In genomic region chr17:12412181-12412890, GRCm38 (mm10) we compare ENCODE assay signal across 11 mouse cellular contexts. TPM values are rescaled to one million over a fixed set of nuclear protein-coding genes. Genes with fewer than 3 reads are reported as not detected.
A peak's percentile ranks its signal among the peaks of the same experiment; 100 is the strongest.
DNase-seq lines count a peak whose midpoint lies in the region; ATAC-seq lines count a peak whose summit lies in the region.
"Had no signal": no experiment of that assay in that cellular context is flagged by ENCODE, and none has a peak within 500 bp of the region (broad histone marks: within the 10 kb centered on the region; RNA-seq: fewer than 3 reads in every experiment).

No protein-coding gene starts in this region.

- H3K4me1 ChIP-seq in kidney, embryonic 16.5 days (ENCODE audit: insufficient read depth, low read length): peaks cover 25% of the 10 kb centered on the region
- no peaks in the 10 kb centered on the region for H3K4me1 ChIP-seq in midbrain, embryonic 14.5 days (ENCODE audit: control insufficient read depth, insufficient read depth, low read length)
- H3K4me1 ChIP-seq in forebrain, embryonic 12.5 days: peaks cover 4% of the 10 kb centered on the region
- peaks cover 8% of the 10 kb centered on the region; the same call in 1 of the 2 replicates for H3K4me1 ChIP-seq in hindbrain, embryonic 12.5 days

- no peaks in the 10 kb centered on the region for H3K9me3 ChIP-seq in kidney, embryonic 16.5 days (ENCODE audit: low read length)
- H3K9me3 ChIP-seq in midbrain, embryonic 14.5 days (ENCODE audit: control insufficient read depth, low read length): no peaks in the 10 kb centered on the region
- no peaks in the 10 kb centered on the region for H3K9me3 ChIP-seq in forebrain, embryonic 12.5 days
- no peaks in the 10 kb centered on the region for H3K9me3 ChIP-seq in hindbrain, embryonic 12.5 days (replicated peaks)
- H3K9me3 ChIP-seq: embryonic facial prominence, embryonic 13.5 days; liver, embryonic 13.5 days; stomach, embryonic 15.5 days had no signal

- peak; percentile 22 for DNase-seq in embryo, embryonic 9.5 days (ENCODE audit: extremely low spot score)
- peak; percentile 55 to 79 for DNase-seq in heart, adult 9 months (ENCODE audit: low spot score in 2 of 2)
- DNase-seq in lung, postnatal 10 days: peak; percentile 90
- no peak for DNase-seq in midbrain, embryonic 14.5 days
- DNase-seq: adrenal gland, postnatal 10 days; liver, embryonic 13.5 days had no signal

- 35% methylated on average over 10 of the region's 10 CpGs for WGBS in kidney, embryonic 16.5 days
- WGBS in midbrain, embryonic 14.5 days: 84% methylated on average over 10 of the region's 10 CpGs
- WGBS in forebrain, embryonic 12.5 days: 74% methylated on average over 10 of the region's 10 CpGs
- WGBS in hindbrain, embryonic 12.5 days: 69% methylated on average over 10 of the region's 10 CpGs

- H3K27ac ChIP-seq in kidney, embryonic 16.5 days (ENCODE audit: low read length): peak overlapping the region; percentile 62; the same call in 1 of the 2 replicates
- no peak overlapping the region for H3K27ac ChIP-seq in midbrain, embryonic 14.5 days (replicated peaks; ENCODE audit: low read depth, low read length)
- H3K27ac ChIP-seq in forebrain, embryonic 12.5 days: no peak overlapping the region
- no peak overlapping the region for H3K27ac ChIP-seq in hindbrain, embryonic 12.5 days
- H3K27ac ChIP-seq: embryonic facial prominence, embryonic 13.5 days; liver, embryonic 13.5 days; stomach, embryonic 15.5 days had no signal

- peak; percentile 66 for ATAC-seq in kidney, embryonic 16.5 days (ENCODE audit: low FRiP score, low TSS enrichment)
- no peak for ATAC-seq in midbrain, embryonic 14.5 days (ENCODE audit: low FRiP score, low TSS enrichment)
- ATAC-seq in forebrain, embryonic 12.5 days (ENCODE audit: low FRiP score): no peak
- no peak for ATAC-seq in hindbrain, embryonic 12.5 days (ENCODE audit: low FRiP score)

- no peak overlapping the region for H3K4me2 ChIP-seq in kidney, embryonic 16.5 days (replicated peaks; ENCODE audit: low read depth, low read length)
- H3K4me2 ChIP-seq in midbrain, embryonic 14.5 days (ENCODE audit: low read length): no peak overlapping the region
- H3K4me2 ChIP-seq in forebrain, embryonic 12.5 days: no peak overlapping the region
- H3K4me2 ChIP-seq in hindbrain, embryonic 12.5 days (replicated peaks): no peak overlapping the region
- H3K4me2 ChIP-seq: embryonic facial prominence, embryonic 13.5 days; liver, embryonic 13.5 days; stomach, embryonic 15.5 days had no signal

- H3K36me3 ChIP-seq in kidney, embryonic 16.5 days (ENCODE audit: insufficient read depth, low read length): no peaks in the 10 kb centered on the region
- no peaks in the 10 kb centered on the region for H3K36me3 ChIP-seq in midbrain, embryonic 14.5 days (ENCODE audit: control insufficient read depth, insufficient read depth, low read length)
- H3K36me3 ChIP-seq in forebrain, embryonic 12.5 days (replicated peaks): no peaks in the 10 kb centered on the region
- H3K36me3 ChIP-seq in hindbrain, embryonic 12.5 days: no peaks in the 10 kb centered on the region
- H3K36me3 ChIP-seq: embryonic facial prominence, embryonic 13.5 days; liver, embryonic 13.5 days; stomach, embryonic 15.5 days had no signal

- H3K27me3 ChIP-seq in kidney, embryonic 16.5 days (ENCODE audit: insufficient read depth, low read length): no peaks in the 10 kb centered on the region
- H3K27me3 ChIP-seq in midbrain, embryonic 14.5 days (ENCODE audit: control insufficient read depth, insufficient read depth, low read length): no peaks in the 10 kb centered on the region
- no peaks in the 10 kb centered on the region for H3K27me3 ChIP-seq in forebrain, embryonic 12.5 days
- H3K27me3 ChIP-seq in hindbrain, embryonic 12.5 days: no peaks in the 10 kb centered on the region
- H3K27me3 ChIP-seq: embryonic facial prominence, embryonic 13.5 days; liver, embryonic 13.5 days; stomach, embryonic 15.5 days had no signal

- no peak overlapping the region for H3K9ac ChIP-seq in kidney, embryonic 16.5 days (replicated peaks; ENCODE audit: low read length)
- no peak overlapping the region for H3K9ac ChIP-seq in midbrain, embryonic 14.5 days (replicated peaks; ENCODE audit: low read length)
- H3K9ac ChIP-seq in forebrain, embryonic 12.5 days: no peak overlapping the region
- H3K9ac ChIP-seq in hindbrain, embryonic 12.5 days: no peak overlapping the region
- H3K9ac ChIP-seq: embryonic facial prominence, embryonic 13.5 days; liver, embryonic 13.5 days; stomach, embryonic 15.5 days had no signal

- no peak overlapping the region for H3K4me3 ChIP-seq in kidney, embryonic 16.5 days (ENCODE audit: low read length)
- no peak overlapping the region for H3K4me3 ChIP-seq in midbrain, embryonic 14.5 days (replicated peaks; ENCODE audit: low read depth, low read length)
- no peak overlapping the region for H3K4me3 ChIP-seq in forebrain, embryonic 12.5 days (replicated peaks)
- no peak overlapping the region for H3K4me3 ChIP-seq in hindbrain, embryonic 12.5 days
- H3K4me3 ChIP-seq: embryonic facial prominence, embryonic 13.5 days; liver, embryonic 13.5 days; stomach, embryonic 15.5 days had no signal

RNA-seq across cellular contexts. Expression of gene Plg, which starts 33.9 kb away (rescaled TPM):
- 0.75 and 1.0 TPM in 2 replicates for polyA plus RNA-seq in kidney, embryonic 16.5 days (2015; fragmentation: Nextera tagmentation; extraction: Ambion mirVana)
- not detected in 2 replicates for polyA plus RNA-seq in midbrain, embryonic 14.5 days (2014; fragmentation: Nextera tagmentation; extraction: Ambion mirVana)
- 0.10 TPM in 1 of 2 replicates, not detected in the other for polyA plus RNA-seq in forebrain, embryonic 12.5 days (2016; fragmentation: Nextera tagmentation; extraction: Ambion mirVana)
- not detected in 2 replicates for polyA plus RNA-seq in hindbrain, embryonic 12.5 days (2016; fragmentation: Nextera tagmentation; extraction: Ambion mirVana)
- polyA plus RNA-seq: embryonic facial prominence, embryonic 13.5 days had no signal
